Mouse (Mus musculus) Patski (cell line): ENCODE measurements around the gene Adam15. TPM values are rescaled to one million over a fixed set of nuclear protein-coding genes. Genes with fewer than 3 reads are reported as not detected.

Experiments
- ATAC-seq: fragments of 100-300 bp; one replicate; pipeline ENCODE4 v1.8.0; 2021
- CTCF ChIA-PET: fragments of 350-600 bp; sonication (Branson Sonifier 250); formaldehyde crosslinking; loops from one replicate; lab custom pipeline; 2022; ENCODE audit warnings: inconsistent platforms; lab: Charles Lee
- POLR2A ChIA-PET: fragments of 350-600 bp; sonication (Branson Sonifier 250); formaldehyde crosslinking; loops from one replicate; lab custom pipeline; 2022; ENCODE audit warnings: antibody characterized with exemption, inconsistent platforms; lab: Charles Lee
- DNase-seq: peaks from one replicate; pipeline ENCODE4 v3.0.0-alpha.2; 2011; ENCODE audit warnings: low read depth, low spot score
- H3K27me3 ChIP-seq: fragments of 371-371 bp; one replicate; pipeline ENCODE4 v1.5.1; 2021
- CTCF ChIP-seq: fragments of 100-300 bp; IDR thresholded peaks from one replicate; pipeline ENCODE4 v1.5.1; 2021
- in situ Hi-C: fragments of 300-500 bp; cut with MboI; formaldehyde crosslinking; loops from 3 replicates; pipeline ENCODE4 v1.11.1; 2018; ENCODE audit warnings: low pct_unique_long_range_greater_than_20kb, mixed read lengths
- polyA plus RNA-seq: library from polyadenylated mRNA; unstranded; gene quantifications from one replicate; pipeline ENCODE4 v1.2.3, GENCODE M21; 2021

The Adam15 gene
- polyA plus RNA-seq, 1 experiment from 2014 or later: 226 TPM

DNA sequence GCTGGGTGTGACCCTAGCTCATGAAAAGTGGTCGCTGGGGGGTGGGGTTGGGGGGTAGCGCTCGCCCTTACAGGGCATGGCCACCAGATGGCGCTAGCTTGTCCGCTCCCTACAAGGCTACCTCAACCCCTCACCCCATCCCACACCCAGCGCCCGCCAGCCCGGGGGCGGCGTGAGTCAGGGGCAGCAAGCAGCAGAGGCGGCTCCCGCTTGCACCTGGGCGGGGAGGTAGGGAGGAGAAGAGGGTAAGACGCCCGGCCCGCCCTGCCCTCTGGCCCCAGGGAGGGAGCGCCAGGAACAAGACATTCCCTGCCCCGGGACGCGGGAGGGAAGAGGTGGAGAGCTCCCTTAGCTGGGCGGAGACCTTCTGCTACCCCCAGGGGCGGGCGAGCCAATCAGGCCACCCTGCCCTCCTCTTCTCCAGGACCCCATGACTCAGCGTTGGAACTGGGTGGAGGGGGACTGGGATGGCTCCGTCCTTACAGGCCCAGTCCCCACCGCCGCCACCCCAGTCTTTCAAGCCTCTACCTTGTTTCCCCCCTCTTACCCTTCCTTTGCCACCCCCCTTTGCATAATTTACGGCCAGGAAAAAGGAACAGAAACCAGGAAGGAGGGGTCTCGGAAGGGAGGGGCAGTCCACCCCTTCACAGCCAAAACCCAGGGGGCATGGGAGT, 28.7 kb upstream of the Adam15 start:
- H3K27me3 ChIP-seq: no peaks in the 10 kb centered on the region
- no peak for TF ChIP-seq CTCF
- ATAC-seq: no peak
- in situ Hi-C loops: no loop called here
- CTCF ChIA-PET: interaction anchor here (0.6 to 1.9 kb wide), 7 partner anchors 10 to 58 kb away, joined by 3 to 11 read pairs (median 3); partner anchors contain the start of genes Dcst1 and Pbxip1
- no peak for DNase-seq
- POLR2A ChIA-PET: interaction anchor here (0.6 to 2.9 kb wide), 4 partner anchors 12 to 28 kb away, joined by 3 to 12 read pairs (median 4); partner anchors contain the start of gene Zbtb7b

- in situ Hi-C loops: no loop called here
- ChIA-PET POLR2A (interaction anchor here (0.6 to 2.9 kb wide), 5 partner anchors 9 to 27 kb away, joined by 3 to 12 read pairs (median 4); partner anchors contain the start of gene Zbtb7b), CTCF (interaction anchor here (0.6 to 1.9 kb wide), 6 partner anchors 10 to 59 kb away, joined by 3 to 11 read pairs (median 4); partner anchors contain the start of genes Dcst1 and Pbxip1)
- no peak for TF ChIP-seq CTCF
- no peaks in the 10 kb centered on the region for H3K27me3 ChIP-seq
- ATAC-seq (no peak), DNase-seq (no peak)
Observed at GRCm38 (mm10) chr3:89377831-89378230, 28.0 kb upstream of the Adam15 start.

- CTCF ChIA-PET: interaction anchor here (1.7 to 1.8 kb wide), 2 partner anchors 14 to 19 kb away, joined by 3 to 6 read pairs; no protein-coding TSS in a partner anchor
- ATAC-seq: no peak
- POLR2A ChIA-PET: interaction anchor here (0.7 to 2.3 kb wide), 3 partner anchors 10 to 14 kb away, joined by 3 to 6 read pairs (median 3); no protein-coding TSS in a partner anchor
- H3K27me3 ChIP-seq: no peaks in the 10 kb centered on the region
- no peak for TF ChIP-seq CTCF
- in situ Hi-C loops: no loop called here
- DNase-seq: no peak
Observed at GRCm38 (mm10) chr3:89373581-89374231, 23.9 kb upstream of the Adam15 start.

DNA sequence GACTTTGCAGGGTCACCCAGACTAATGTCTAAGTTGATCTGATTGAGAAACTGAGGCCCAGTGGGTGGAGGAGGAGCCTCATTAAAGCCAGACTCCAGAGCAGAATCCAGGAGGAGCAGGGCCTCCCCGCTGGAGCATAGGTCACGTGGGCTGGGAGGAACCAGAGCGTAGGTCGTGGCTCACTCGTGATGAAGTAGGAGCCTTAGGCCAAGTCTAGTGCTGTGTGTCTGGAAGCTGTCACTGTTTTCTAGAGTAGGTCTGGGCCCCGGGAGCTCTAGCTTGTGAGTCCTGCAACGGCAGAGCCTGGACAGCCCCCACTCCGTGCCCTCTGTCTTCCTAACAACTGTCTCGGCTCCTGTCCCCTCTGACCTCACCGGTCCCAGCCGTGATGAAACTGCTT, 17.5 kb upstream of the Adam15 start:
- CTCF ChIA-PET: interaction anchor here (2.4 kb wide), 1 partner anchor 11 kb away, joined by 11 read pairs; no protein-coding TSS in a partner anchor
- peaks cover 27% of the 10 kb centered on the region for H3K27me3 ChIP-seq
- in situ Hi-C loops: no loop called here
- no peak for TF ChIP-seq CTCF
- POLR2A ChIA-PET: no interaction called here
- ATAC-seq (no peak), DNase-seq (no peak)

DNA sequence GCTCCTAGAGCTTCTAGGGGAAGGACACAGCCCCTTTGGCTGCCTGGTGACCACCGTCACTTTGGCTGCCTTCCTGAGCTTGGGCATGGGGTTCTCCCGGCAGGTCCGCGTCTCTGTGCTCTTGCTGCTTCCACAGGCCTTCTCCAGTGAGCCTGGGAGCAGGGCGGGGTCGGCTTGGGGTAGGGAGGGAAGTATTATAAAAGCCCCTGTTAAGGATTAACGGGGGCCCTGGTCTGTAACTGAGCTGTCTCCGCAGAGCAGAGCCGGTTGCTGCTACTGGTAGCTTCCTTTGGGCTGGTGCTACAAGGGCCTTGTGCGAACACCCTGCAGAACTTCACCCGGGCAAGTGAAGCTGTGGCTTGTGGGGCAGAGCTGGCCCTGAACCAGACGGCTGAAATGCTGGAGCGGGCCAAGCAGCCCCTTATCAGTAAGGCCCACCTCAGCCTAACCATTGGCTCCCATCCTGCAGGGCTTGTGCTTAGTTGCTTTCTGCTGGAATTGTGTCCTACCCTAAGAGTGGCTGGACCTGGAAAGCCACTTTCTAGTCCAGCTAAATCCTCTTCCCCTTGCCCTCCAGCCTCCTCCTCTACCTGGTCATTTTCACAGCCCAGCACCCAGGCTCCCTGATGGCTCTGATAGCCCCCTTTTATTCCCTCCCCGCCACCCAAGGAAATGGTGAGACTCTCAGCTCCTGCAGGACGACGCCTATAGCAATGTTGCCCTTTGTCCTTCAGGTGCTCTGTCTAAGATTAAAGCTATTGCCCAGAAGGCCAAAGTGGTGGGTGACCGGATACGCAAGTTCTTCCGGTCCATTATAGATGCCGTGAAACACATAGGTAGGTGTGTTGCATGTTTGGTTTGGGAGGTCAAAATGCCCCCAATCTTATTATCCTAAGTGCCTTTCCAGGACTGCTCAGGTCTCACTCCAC, 16.0 kb upstream of the Adam15 start:
- in situ Hi-C loops: no loop called here
- POLR2A ChIA-PET: interaction anchor here (0.7 kb wide), 1 partner anchor 10 kb away, joined by 3 read pairs; no protein-coding TSS in a partner anchor
- no peak for TF ChIP-seq CTCF
- no peak for ATAC-seq
- DNase-seq: no peak
- CTCF ChIA-PET: interaction anchor here (0.6 to 1.4 kb wide), 3 partner anchors 11 to 138 kb away, joined by 3 to 10 read pairs (median 6); no protein-coding TSS in a partner anchor
- H3K27me3 ChIP-seq: peaks cover 27% of the 10 kb centered on the region

DNA sequence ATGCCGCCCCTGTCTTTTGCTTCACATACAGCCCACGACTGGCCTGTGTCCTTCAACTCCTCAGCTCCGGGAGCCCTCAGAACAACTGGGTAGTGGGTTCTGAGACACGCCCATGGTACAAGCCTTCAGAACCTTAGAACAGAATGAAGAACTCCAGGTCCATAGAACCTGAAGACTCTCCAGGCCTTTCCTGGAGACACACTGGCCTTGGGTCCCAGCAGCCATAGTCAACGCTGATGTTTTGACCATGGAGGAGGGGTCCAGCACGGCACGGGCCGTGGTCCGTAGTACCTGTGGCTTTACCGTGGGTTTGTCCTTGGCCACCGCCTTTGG, 15.3 kb upstream of the Adam15 start, which contains the start of gene Dcst1:
Gene Dcst1, minus strand, starts transcription at position 101 of the 333 bp plus-strand sequence.
- peaks cover 27% of the 10 kb centered on the region for H3K27me3 ChIP-seq
- no peak for TF ChIP-seq CTCF
- ChIA-PET CTCF (interaction anchor here (1.2 to 1.7 kb wide), 3 partner anchors 10 to 13 kb away, joined by 6 to 10 read pairs (median 7); no protein-coding TSS in a partner anchor), POLR2A (interaction anchor here (0.6 kb wide), 1 partner anchor 13 kb away, joined by 3 read pairs; no protein-coding TSS in a partner anchor)
- no peak for DNase-seq
- in situ Hi-C loops: no loop called here
- no peak for ATAC-seq

GRCm38 (mm10) chr3:89364631-89365030, 14.8 kb upstream of the Adam15 start:
- peaks cover 27% of the 10 kb centered on the region for H3K27me3 ChIP-seq
- DNase-seq (no peak), ATAC-seq (no peak)
- CTCF ChIA-PET: interaction anchor here (1.1 to 1.7 kb wide), 4 partner anchors 10 to 25 kb away, joined by 3 to 7 read pairs (median 6); no protein-coding TSS in a partner anchor
- in situ Hi-C loops: no loop called here
- POLR2A ChIA-PET: interaction anchor here (0.6 to 0.7 kb wide), 2 partner anchors 13 to 56 kb away, joined by 3 read pairs; no protein-coding TSS in a partner anchor
- TF ChIP-seq CTCF: no peak

DNA sequence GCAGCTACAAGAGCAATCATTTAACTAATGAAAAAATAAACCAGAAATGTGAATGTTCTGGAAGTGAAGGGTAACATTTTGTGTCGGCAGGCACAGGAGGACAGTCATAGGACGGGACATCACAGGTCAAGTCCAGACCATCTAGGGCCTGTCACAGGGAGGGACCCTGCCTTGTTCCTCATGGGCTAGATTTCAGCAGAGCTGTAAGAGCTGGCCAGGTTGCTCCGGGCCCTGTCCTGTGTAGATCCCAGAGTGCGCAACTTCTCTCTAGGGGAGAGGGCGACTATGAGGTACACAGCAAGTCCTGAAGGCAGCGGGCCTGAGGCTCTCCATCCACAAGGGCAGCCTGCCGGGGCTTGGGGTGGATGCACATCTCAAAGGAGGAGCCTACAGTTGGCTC, 11.9 kb upstream of the Adam15 start, which contains the start of gene Dcst2:
Gene Dcst2, plus strand, starts transcription at position 301 of the 400 bp plus-strand sequence.
- no peak for DNase-seq
- POLR2A ChIA-PET: no interaction called here
- no peak for TF ChIP-seq CTCF
- in situ Hi-C loops: no loop called here
- peaks cover 19% of the 10 kb centered on the region for H3K27me3 ChIP-seq
- CTCF ChIA-PET: interaction anchor here (0.8 to 0.9 kb wide), 2 partner anchors 21 to 27 kb away, joined by 3 read pairs; no protein-coding TSS in a partner anchor
- ATAC-seq: no peak

GRCm38 (mm10) chr3:89360237-89360636, 10.4 kb upstream of the Adam15 start:
- ChIA-PET POLR2A (no interaction called here), CTCF (interaction anchor here (1.0 to 2.6 kb wide), 3 partner anchors 10 to 39 kb away, joined by 3 to 8 read pairs (median 3); partner anchors contain the start of gene Adam15)
- peaks cover 14% of the 10 kb centered on the region for H3K27me3 ChIP-seq
- ATAC-seq (no peak), DNase-seq (no peak)
- TF ChIP-seq CTCF: no peak
- in situ Hi-C loops: no loop called here
